Mouse (Mus musculus) limb, embryonic 13.5 days (tissue): ENCODE results near the gene Trmt13. TPM values are rescaled to one million over a fixed set of nuclear protein-coding genes. Genes with fewer than 3 reads are reported as not detected.

Experiments used
- polyA plus RNA-seq: library from polyadenylated mRNA; unstranded; fragments of >200 nt; fragmentation: Nextera tagmentation; extraction: Ambion mirVana; gene quantifications from 2 replicates; pipeline ENCODE4 v1.2.1, GENCODE M21; 2015

The Trmt13 gene
- polyA plus RNA-seq, 1 experiment from 2014 or later, result 39.1 TPM

Other genes starting within 250 kb of the Trmt13 start
- gene Cdc14a, start 190.6 kb downstream of the Trmt13 start, polyA plus RNA-seq, result 8.5 and 10.1 TPM in 2 replicates
- 77.4 and 80.8 TPM in 2 replicates for gene Rtca, start 106.4 kb downstream of the Trmt13 start, polyA plus RNA-seq
- gene Dbt, start 101.5 kb downstream of the Trmt13 start, polyA plus RNA-seq, result 16.1 and 16.7 TPM in 2 replicates
- 0.84 and 0.87 TPM in 2 replicates for gene Lrrc39, start 51.6 kb downstream of the Trmt13 start, polyA plus RNA-seq
- gene Sass6, start 19.6 kb downstream of the Trmt13 start, polyA plus RNA-seq, result 24.1 and 27.0 TPM in 2 replicates
- gene Mfsd14a, start 48.1 kb upstream of the Trmt13 start, polyA plus RNA-seq, result 79.5 and 84.6 TPM in 2 replicates
- gene Gm43191, start 66.7 kb upstream of the Trmt13 start, polyA plus RNA-seq, result not detected in 2 replicates
- 9.9 and 11.9 TPM in 2 replicates for gene Slc35a3, start 98.2 kb upstream of the Trmt13 start, polyA plus RNA-seq
- 20.3 and 21.1 TPM in 2 replicates for gene Agl, start 193.6 kb upstream of the Trmt13 start, polyA plus RNA-seq
- gene Frrs1, start 244.9 kb upstream of the Trmt13 start, polyA plus RNA-seq, result 10.9 and 11.4 TPM in 2 replicates